Mouse (Mus musculus) bone marrow, adult 2 months (tissue): ENCODE measurements around the gene Gpc5.

Experiments
- CTCF ChIP-seq: fragments of 200-500 bp; IDR thresholded peaks from 2 replicates; pipeline ENCODE4 v1.5.1; 2011; ENCODE audit warnings: low read length, control low read depth; ENCODE audit not compliant: control insufficient read depth, insufficient read depth
- POLR2A ChIP-seq: fragments of 200-500 bp; IDR thresholded peaks from 2 replicates; pipeline ENCODE4 v1.6.1; 2011; ENCODE audit warnings: low read depth, mild to moderate bottlenecking, control low read depth, low read length, borderline replicate concordance; ENCODE audit not compliant: control insufficient read depth

DNA sequence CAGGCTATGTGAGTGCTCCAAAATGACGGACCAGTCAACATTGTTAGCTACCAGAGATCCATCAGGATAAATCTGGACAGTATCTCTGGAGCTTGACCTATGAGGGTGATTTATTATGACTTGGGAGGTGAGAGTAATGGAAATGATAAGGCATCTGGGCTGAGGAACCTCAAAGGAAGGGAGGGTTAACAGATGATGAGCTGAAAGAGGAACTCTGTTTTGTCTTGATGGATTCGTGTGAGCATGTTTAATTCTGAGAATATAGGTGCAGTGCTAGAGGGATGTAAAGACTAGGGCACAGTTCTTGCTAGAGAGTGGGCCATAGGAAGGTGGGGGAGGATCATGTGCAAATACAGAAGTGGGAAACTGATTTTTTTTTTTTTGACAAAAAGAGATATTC lies 232.2 kb downstream of the Gpc5 start:
- TF ChIP-seq POLR2A (no peak), CTCF (no peak)
